Mouse (Mus musculus) heart, adult 8-10 months (tissue): ENCODE measurements around the gene Prrg4. TPM values are rescaled to one million over a fixed set of nuclear protein-coding genes. Genes with fewer than 3 reads are reported as not detected.
"Not testable (repeated sequence)": the region's sequence is repeated elsewhere in the genome, so short reads cannot be mapped to it uniquely, and the experiment has no call there.

Experiments used
- DNase-seq: peaks from one replicate; pipeline ENCODE4 v3.0.0; 2022; ENCODE audit warnings: low spot score
- total RNA-seq, 4 experiments: library from RNA; stranded (reverse); gene quantifications; 2 replicates each; pipeline ENCODE4 v1.2.4; 2022

Prrg4 gene
- total RNA-seq, 4 experiments from 2014 or later: 0.65 to 1.4 (median 0.99) TPM

DNA sequence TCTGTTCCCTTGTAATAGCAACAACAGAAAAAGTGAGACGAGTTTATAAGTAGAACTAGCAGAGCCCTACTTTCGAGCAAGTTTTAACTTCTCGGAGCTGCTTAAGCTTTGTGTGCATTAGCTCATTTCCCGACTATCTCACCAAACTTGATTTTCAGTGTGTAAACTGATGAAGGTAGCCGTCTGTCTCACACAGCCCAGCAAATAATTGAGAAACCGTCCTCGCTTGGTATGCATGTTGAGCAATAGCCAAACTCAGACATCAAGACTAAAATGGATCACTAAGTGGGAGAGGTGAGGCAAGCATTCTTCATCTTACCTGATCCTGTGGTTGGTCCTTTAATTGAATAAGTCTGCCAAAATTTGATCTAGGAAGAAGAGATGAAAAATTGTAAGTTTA is 7.9 kb downstream of the Prrg4 start:
- DNase-seq: no peak

DNA sequence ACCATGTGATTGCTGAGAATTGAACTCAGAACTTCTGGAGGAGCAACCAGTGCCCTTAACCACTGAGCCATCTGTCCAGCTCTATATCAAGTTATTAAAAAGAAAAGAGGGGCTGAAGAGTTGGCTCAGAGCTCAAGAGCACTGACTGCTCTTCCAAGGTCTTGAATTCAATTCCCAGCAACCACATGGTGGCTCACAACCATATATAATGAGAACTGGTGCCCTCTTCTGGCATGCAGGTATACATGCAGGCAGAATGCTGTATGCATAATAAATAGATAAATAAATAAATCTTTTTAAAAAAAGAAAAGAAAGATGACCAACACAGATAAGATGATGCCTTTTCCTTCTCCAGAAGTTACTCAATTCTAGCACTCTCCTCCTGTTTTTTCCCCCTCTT is 8.7 kb downstream of the Prrg4 start:
- DNase-seq: no peak

DNA sequence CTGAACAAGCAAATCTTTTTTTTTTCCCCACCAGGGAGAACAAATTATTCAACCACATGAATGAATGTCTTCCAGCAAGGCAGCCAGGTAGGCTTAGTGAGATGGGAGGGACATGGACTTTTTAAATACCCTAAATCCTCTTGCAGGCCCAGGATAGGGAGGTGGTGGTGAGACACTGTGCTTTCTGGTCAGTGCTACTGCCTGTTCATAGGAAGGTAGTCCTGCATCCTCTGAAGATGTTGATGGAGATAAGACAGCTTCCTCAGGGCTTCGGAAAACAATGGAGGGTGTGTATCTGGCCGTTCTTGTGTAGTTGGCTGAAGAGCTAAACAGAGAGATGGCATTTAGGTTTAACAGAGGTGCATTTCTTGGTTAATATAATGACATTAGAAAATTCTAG is 17.2 kb downstream of the Prrg4 start:
- peak; percentile 29 for DNase-seq

DNA sequence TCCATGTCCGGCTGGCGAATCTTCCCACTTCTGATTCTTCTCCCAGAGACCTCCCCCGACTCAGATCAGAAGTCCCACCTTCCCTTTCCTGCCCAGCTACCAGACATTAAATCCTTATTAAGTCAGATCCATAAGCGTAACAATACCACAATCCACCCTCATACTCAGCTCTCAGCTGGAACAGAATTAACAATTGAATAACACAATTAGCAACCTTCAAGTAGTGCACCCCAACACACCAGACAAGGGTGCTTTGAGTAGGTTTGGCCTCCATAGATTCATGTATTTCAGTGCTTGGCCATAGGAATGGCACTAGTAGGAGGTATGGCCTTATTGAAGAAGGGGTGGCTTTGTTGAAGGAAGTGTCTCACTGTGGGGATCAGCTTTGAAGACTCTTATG is 23.5 kb downstream of the Prrg4 start:
- DNase-seq: no peak

DNA sequence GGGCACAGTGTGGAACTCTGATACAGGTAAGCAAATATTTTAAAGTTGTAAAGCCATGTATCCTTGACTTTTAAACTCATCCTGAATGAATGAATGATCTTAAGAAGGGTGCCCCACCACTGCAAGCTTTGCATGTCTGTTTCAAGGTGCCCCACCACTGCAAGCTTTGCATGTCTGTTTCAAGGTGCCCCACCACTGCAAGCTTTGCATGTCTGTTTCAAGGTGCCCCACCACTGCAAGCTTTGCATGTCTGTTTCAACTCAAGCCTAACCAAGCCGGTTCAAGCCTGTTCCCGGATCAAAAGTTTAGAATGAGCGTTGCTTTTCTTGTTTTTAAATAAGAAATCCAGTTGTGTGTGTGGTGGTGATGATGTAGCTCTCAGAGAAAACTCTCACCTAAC is 30.9 kb downstream of the Prrg4 start:
- DNase-seq: not testable (repeated sequence)

DNA sequence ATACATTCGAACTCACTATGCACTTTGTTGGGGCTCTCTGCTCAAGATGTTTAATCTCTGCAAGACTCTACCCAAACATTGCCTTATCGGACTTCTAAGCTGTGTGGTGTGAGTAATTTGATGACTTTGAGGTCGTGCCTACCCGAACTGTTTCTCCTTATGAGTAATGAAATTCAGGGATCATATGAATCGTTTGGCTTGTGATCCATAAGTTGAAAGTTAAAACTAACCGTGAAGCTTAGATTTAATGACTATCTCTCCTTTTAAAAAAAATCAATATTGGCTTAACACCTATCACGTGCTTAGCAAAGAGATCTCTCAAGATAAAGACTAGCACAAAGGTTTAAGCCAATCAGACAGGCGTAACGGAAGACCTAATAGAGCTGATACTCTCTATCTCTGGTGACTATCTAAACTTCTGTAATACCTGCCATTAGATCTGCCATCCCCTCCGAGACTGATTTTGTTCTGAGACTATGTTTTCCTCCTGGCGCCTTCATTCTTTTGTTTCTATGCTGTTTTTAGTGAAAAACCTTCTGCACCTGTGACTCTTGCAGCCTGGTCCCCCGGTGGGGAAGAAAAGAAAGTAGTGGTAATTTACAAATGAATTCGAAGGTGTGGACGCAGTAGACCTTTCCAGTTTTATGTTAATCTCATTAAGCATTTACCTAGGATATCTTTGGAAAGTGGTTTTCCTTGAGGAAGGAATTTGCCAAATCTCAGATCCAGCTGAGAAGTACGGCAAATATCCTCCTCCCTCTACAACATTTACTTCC is 31.9 kb downstream of the Prrg4 start:
- no peak for DNase-seq

DNA sequence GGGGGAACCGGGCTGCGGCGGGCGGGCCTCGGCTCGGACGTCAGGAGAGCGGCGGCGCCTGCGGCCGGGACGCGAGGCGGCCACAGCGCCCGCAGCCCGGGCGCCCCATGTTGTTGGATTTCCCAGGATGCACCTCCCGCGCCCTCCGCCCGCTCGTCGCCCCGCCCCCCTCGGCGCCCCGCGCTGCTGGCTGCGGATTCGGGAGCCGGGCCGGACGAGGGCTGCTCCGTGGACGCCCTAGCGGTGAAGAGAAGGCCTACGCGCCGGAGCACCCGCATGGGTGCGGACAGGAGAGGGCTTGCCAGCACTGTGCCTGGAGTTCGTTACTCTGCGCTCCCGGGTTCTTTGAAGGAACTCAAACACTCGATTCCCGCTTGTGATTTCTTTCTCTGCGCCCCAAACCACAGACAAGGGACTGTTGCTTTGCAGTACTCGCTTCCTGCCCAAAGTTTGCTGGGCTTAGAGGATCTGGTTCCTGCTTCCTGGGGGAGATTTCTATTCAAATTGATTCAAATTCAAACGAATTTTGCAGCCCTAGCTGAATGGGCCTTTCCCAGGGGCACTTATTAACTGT is 32.7 kb downstream of the Prrg4 start:
- peak; percentile 86 for DNase-seq

DNA sequence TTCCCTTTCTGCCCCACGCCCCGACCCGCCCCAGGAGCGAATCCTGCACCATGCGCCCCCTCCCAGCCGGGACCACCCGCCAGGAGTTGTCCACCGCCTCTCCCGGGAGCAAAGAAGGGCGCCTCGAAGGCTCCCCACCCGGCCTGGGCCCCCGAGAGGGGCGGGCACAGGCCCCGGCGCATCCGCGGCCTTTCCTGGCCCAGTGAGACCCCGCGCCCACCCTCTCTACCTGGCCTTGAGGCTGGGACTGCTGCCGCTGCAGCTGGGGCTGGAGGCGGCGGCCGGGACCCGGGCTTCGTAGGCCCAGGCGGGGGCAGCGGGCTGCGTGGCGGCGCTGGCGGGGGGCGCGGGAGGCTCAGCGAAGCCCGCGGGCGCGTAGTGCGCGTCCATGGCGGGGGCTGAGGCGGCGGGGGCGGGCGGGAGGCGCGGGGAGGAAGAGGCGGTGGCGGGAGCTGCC is 33.3 kb downstream of the Prrg4 start, which contains the start of gene Qser1:
Gene Qser1 (minus strand): TSS at position 390 of the 457 bp plus-strand sequence.
- no peak for DNase-seq

DNA sequence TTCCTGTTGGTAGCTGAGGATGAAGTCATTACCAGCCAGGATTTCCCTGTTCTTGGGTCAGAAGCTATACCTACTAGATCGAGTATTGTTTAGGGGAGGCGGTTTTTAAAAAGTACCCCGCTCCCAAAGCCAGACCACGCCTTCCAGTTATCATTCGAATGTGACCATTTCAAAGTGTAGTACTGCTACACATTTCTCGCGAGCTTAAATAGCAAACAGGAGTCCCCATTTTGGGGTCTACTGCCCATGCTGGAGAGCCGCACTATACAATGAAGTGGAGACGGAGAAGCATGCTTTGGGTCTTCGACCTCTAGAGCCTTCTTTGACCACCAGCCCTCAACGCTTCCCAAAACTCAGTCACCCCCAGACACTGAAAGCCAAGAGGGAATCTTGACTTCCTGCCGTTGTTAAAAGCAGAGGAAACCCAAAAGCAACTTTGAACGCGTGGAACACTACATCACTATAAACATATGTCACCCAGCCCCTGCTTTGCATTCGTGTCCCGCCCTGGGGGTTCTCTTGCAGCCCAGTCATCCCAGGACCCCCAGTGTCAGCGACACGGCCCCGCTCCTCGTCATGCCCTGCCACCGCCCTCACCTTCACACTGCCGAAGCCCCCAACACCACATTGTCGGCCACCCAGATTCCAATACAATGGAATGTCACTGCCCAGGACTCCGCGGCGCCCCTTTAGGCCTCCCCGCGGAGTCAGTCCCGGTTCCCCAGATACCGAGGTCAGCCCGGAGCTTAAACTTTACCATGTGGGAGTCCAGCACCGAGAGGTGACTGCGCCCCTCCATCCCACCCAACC is 33.9 kb downstream of the Prrg4 start:
- peak; percentile 21 for DNase-seq

DNA sequence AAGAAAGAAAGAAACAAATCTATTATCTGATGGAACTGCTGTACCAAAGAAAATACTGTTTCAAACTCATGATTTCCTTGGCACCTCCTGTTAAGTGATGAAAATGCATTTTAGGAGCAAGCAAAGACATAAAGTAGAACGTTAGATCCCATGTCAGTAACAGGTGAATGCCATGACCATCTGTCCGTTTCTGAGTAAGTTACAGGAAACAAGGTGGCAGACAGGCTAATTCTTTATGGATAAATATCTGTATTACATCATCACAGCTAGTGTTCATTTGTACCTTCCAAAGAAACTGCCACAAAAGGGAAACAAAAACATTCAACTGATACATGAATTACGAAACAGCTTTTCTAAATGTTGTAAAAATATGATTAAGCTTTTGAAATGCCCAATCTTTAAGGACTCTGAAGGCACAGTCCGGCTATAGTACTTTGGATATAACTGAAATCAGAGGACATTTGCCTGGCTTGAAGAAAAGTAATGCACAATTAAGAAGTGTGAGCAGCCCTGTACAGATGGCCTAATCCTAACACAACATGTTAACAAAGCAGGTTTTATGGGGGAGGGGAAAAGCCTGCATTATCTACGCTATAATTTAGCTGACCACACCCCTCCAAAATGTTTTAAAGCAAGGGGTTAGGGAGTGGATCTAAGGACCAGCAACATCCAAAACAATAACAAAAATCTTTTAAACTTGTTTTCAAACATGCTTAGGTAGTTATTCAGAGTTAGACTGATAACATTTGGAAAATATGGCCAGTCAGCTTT is 35.3 kb downstream of the Prrg4 start:
- DNase-seq: no peak

DNA sequence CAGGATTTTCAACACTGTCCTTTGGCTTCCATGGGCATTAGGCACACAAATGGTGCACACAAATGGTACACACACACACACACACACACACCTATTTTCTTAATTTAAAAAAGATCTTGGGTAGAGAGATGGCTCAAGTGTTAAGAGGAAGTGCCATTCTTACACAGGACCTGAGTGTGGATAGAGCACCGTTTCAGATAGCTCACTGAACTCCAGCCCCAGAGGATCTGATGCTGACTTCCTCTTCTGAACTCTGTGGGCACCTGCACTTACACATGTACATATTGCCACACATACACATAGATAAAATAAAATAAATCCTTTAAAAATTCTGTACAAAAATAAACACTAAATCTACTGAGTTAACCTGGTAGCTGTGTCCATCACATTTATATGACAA is 44.2 kb downstream of the Prrg4 start:
- DNase-seq: no peak

Other genes starting within 250 kb of the Prrg4 start
- 10 to 100 TPM in 2 of 4 experiments, 1 to 10 TPM in 2; 8.4 to 10.7 (median 9.7) TPM for gene Tcp11l1, start 137.7 kb downstream of the Prrg4 start, total RNA-seq
- gene Pin1rt1, start 133.5 kb downstream of the Prrg4 start, total RNA-seq: not detected
- gene Depdc7, start 107.0 kb downstream of the Prrg4 start, total RNA-seq: 1 to 10 TPM in 3 of 4 experiments, under 1 TPM in 1; 0.57 to 1.8 (median 1.2) TPM
- 10 to 100 TPM; 28.3 to 33.9 (median 31.1) TPM for gene Qser1, start 33.1 kb downstream of the Prrg4 start, total RNA-seq
- 1 to 10 TPM; 3.7 to 5.6 (median 5.2) TPM for gene Ccdc73, start 17.9 kb upstream of the Prrg4 start, total RNA-seq
- gene Eif3m, start 167.2 kb upstream of the Prrg4 start, total RNA-seq: 100 to 1,000 TPM; 127 to 143 (median 138) TPM
- not detected for gene Gm11060, start 242.1 kb upstream of the Prrg4 start, total RNA-seq